Mouse (Mus musculus): ENCODE results near the gene Unc93a2.
"Not testable (repeated sequence)": the region's sequence is repeated elsewhere in the genome, so short reads cannot be mapped to it uniquely, and the experiment has no call there.

Unc93a2 gene

GRCm38 (mm10) chr17:7385364-7385763, at the start of gene Unc93a2:
Gene Unc93a2 (minus strand): TSS chr17:7385464.
- not testable (repeated sequence) for DNase-seq (ENCODE audit: low spot score in 2 of 2)

DNA sequence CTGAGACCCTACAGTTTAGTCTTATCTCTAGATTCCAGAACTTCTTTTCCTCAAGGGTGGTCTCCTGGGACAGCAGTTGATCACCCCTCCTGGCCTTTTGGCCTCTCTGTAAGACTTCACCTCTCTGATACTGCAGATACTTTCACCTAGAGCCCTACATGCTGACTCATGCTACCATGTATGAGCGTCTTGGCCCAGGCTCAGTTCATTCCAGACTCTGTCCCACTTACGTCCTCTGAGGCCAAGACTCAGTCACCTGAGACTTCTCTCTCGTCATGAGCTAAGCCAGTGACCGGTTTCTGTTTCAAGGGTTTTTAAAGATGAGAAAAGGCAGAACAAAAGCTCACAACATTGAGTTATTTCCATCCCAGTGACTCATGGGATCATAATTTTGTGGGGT, 48.9 kb upstream of the Unc93a2 start:
- not testable (repeated sequence) for DNase-seq (ENCODE audit: low spot score in 2 of 2)

DNA sequence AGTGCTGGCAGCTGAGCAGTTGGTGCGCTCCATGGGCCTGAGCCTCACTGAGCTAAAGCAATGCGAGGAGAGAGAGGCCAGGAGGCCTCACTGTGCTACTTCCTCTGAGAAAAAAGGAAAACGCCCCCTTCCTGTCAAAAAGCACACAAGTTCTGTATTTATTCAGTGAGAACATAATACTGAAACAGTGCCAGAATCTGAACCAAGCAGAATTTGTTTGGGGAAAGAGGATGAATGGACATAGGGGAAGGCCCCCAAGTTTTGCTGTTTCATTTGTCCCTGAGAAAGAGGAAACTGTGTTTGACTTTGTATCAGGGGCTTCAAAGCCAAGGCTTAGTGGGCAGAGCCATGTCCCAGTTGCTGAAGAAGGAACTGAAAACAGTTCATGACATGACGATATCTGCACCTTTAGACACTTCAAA, 45.0 kb upstream of the Unc93a2 start:
- not testable (repeated sequence) for DNase-seq (ENCODE audit: low spot score in 2 of 2)

DNA sequence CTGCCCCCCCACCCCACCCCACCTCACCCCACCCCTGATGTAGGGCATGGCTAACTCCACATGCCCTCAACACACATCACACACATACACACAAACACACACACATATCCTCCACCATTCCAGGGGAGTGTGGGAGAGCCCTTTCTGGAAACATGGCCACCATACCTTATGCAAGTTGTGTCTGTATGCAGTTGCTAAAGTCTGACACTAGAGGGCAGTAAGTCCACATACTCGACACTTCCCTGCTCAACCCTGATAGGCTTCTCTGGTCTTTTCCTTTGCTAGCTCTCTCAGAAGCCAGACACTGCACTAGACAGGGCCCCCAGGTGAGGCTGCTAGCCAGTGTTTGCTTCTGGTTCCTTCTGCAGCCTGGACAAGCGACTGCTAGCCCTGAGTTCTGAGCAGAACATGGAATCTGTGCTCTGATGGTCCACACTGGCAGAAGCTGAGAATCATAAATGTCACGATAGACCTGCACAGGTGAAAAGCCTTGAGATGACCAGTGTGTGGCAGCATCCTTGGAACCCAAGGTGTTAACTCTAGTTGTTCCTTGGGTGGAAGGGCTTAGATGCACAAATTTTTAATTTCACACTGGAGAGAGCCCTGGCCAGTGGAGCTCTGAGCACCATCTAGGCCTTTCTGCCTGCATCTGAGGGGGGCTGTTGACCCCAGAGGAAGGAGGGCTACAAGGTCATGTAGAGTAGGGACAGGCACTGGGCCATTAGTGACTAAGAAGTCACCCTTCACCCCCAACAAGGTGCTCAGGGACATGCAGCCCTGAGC, 35.1 kb upstream of the Unc93a2 start:
- DNase-seq (ENCODE audit: low spot score in 2 of 2) = peak in 1 of 2 experiments; percentile 35

- DNase-seq (ENCODE audit: low spot score in 2 of 2) = not testable (repeated sequence)
Observed at GRCm38 (mm10) chr17:7414601-7415310, 29.5 kb upstream of the Unc93a2 start.

DNA sequence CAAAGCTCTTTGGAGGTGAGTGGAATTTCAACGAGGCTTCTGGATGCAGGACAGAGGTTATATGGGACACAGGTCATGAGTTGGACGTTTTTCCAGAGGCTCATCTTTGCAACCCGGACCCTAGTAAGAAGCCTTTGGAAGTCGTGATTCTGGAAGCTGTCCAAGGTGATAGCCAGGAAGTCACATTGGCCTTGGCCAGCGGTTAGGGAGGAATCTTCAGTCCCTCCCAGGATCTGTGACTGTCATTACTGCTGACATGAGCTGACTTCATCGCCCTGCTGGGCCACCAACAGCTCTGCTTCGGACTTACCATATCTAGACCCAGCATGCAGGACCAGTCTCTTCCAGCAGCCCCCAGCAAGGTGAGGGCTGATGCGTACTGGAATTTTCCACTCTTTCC, 28.1 kb upstream of the Unc93a2 start:
- DNase-seq (ENCODE audit: low spot score in 2 of 2) = not testable (repeated sequence)

GRCm38 (mm10) chr17:7399770-7400169, 14.5 kb upstream of the Unc93a2 start:
- not testable (repeated sequence) for DNase-seq (ENCODE audit: low spot score in 2 of 2)

DNA sequence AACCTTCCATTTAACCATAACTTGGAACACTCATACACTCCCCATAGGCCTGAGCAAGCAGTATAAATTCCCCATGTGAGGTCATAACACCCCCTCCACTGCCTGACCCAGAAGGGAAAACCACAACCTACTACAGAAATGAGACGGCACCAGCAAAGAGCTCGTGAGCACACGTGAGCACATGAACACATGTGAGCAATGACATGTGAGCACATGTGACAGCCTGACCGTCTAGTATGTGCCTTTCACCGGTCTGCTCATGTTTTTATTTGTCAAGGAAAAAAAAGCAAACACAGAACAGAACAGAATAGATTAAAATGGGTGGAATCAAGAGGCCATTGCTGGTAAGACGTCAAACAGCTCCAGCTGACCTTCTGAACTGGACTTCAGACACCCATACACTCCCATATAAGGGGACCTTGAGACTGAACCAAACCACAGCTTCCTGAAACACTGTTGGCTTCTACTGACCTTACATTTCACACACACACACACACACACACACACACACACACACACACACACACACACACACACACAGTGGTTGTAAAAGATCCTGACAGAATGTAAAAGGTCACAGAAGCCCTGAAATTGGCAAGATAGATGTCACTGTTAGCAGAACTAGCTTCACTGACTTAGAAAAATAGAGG, 13.1 kb upstream of the Unc93a2 start:
- not testable (repeated sequence) for DNase-seq (ENCODE audit: low spot score in 2 of 2)

DNA sequence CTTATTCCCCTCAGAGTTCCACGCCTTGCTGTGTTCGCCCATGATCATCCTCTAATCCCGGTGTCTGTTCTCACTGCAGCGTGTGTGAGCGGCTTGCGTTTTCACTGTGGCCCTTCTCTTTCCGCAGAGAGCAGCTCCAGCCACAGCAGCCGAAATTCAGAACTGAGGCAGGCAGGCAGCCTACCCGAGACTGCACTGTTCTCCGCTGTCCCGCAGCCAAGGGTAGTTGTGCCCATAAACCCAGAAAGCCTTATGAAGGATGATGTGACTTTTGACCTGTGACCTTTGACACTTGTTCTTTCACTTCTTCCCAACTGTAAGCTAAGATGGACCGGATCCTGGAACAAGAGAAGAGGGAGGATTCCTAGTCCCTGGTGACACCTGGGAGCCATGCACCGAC, 11.8 kb upstream of the Unc93a2 start:
- DNase-seq (ENCODE audit: low spot score in 2 of 2) = not testable (repeated sequence)

DNA sequence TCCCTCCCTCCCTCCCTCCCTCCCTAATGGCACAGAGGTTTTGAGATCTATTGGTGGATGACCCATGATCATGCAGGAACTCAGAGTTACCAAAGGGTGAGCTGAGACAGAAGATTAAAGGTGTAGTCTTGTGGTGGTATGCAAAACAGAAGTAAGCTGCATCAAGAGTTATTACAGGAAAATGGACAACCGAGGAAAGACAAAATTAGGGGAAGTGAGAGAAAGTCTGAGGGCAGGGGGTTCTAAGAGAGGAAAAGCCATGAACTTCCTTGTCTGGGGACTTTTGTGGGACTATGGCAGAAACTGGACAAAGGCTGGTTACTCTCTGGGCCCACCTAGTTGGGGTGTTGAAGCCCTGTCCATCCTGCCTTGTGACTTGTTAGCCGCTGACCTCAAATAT, 11.0 kb upstream of the Unc93a2 start:
- DNase-seq (ENCODE audit: low spot score in 2 of 2) = not testable (repeated sequence)

- not testable (repeated sequence) for DNase-seq (ENCODE audit: low spot score in 2 of 2)
Observed at GRCm38 (mm10) chr17:7395671-7396070, 10.4 kb upstream of the Unc93a2 start.

GRCm38 (mm10) chr17:7395116-7395515, 9.9 kb upstream of the Unc93a2 start:
- not testable (repeated sequence) for DNase-seq (ENCODE audit: low spot score in 2 of 2)

DNA sequence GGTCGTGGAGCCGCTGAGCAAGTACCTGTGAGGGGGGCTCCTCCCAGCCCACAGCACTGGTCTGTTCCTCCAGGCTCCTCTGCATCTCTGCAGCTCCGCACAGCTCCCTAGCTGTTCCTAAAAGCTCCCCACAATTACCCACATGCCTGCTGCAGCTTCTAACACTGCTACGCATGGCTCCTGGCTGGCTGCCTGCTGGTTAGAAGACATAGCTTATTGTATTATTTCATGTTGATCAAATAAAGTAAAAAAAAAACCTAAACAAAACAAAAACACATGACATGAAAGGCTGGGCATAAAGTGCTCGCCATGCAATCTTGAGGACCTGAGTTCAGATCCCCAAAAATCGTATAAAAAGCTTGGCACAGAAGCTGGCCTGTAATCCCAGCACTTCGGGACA, 4.6 kb upstream of the Unc93a2 start:
- DNase-seq (ENCODE audit: low spot score in 2 of 2) = not testable (repeated sequence)

- DNase-seq (ENCODE audit: low spot score in 2 of 2) = not testable (repeated sequence)
Observed at GRCm38 (mm10) chr17:7388958-7389356, 3.7 kb upstream of the Unc93a2 start.

- not testable (repeated sequence) for DNase-seq (ENCODE audit: low spot score in 2 of 2)
Observed at GRCm38 (mm10) chr17:7388341-7388957, 3.2 kb upstream of the Unc93a2 start.

GRCm38 (mm10) chr17:7386016-7386415, 752 bp upstream of the Unc93a2 start:
- not testable (repeated sequence) for DNase-seq (ENCODE audit: low spot score in 2 of 2)

- not testable (repeated sequence) for DNase-seq (ENCODE audit: low spot score in 2 of 2)
Observed at GRCm38 (mm10) chr17:7383167-7384143, 1.8 kb downstream of the Unc93a2 start.

DNA sequence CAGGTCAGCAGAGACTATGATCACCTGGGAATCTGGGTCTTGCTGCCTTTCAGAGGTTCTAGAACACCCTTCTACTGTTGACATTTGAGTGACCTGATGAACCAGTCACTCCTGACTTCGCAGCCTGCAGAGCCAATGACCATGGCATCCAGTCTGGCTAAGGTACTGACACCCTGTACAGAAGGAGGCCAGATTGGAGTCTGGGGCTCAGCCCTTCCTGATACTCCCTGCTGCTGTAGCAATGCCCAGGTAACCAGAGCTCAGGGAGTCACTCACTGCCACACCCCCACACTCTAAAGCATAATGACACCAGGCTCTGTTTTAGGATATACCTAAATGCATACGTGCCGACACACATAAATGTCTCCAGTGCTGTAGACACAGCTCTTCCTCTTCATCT, 2.6 kb downstream of the Unc93a2 start:
- not testable (repeated sequence) for DNase-seq (ENCODE audit: low spot score in 2 of 2)

GRCm38 (mm10) chr17:7377907-7378306, 7.4 kb downstream of the Unc93a2 start:
- not testable (repeated sequence) for DNase-seq (ENCODE audit: low spot score in 2 of 2)

GRCm38 (mm10) chr17:7376951-7377700, 8.1 kb downstream of the Unc93a2 start:
- DNase-seq (ENCODE audit: low spot score in 2 of 2) = not testable (repeated sequence)
